Mouse (Mus musculus): Measurements from ENCODE around the gene Ormdl2.

GRCm38 (mm10) chr10:128802956-128803355 is 18.5 kb downstream of the Ormdl2 start:
- TF ChIP-seq POLR2A (IDR thresholded peaks at IDR 0.05; ENCODE audit: borderline replicate concordance, control insufficient read depth, low read depth, low read length) = no peak
- no peak for TF ChIP-seq CTCF (IDR thresholded peaks at IDR 0.05; ENCODE audit: control insufficient read depth, insufficient read depth, low read length)

Data from bone marrow, adult 2 months (tissue).